Mouse (Mus musculus): ENCODE data around the gene Itpr1.

- TF ChIP-seq CTCF (IDR thresholded peaks at IDR 0.05; ENCODE audit: low read depth, low read length), result no peak
- TF ChIP-seq GATA1 (IDR thresholded peaks at IDR 0.05; ENCODE audit: borderline replicate concordance, low read length), result no peak
- TF ChIP-seq TAL1 (conservative IDR thresholded peaks at IDR 0.05; ENCODE audit: low read depth, low read length), result no peak
- TF ChIP-seq GATA2 (IDR thresholded peaks at IDR 0.05; ENCODE audit: borderline replicate concordance, low read depth, low read length), result no peak
- TF ChIP-seq POLR2AphosphoS5 (IDR thresholded peaks at IDR 0.05; ENCODE audit: insufficient replicate concordance, low read depth, low read length), result no peak
Observed at GRCm38 (mm10) chr6:108325948-108326411, 113.1 kb downstream of the Itpr1 start.
